Mouse (Mus musculus) hindbrain, embryonic 11.5 days (tissue): Measurements from ENCODE around the gene Pex5. TPM values are rescaled to one million over a fixed set of nuclear protein-coding genes. Genes with fewer than 3 reads are reported as not detected.

Experiments used
- ATAC-seq: fragments of 200-750 bp; cut with Nextera tagmentation; 2 replicates; pipeline ENCODE4 v1.8.0; 2017; ENCODE audit warnings: mild to moderate bottlenecking, moderate TSS enrichment, moderate library complexity; ENCODE audit not compliant: low FRiP score
- DNase-seq: peaks from one replicate; pipeline ENCODE4 v3.0.0-alpha.2; 2015; ENCODE audit warnings: low spot score
- H3K27ac ChIP-seq: fragments of 300-500 bp; sonication (generic); 2 replicates; pipeline ENCODE4 v1.5.1; 2014; ENCODE audit warnings: mild to moderate bottlenecking, low read depth, low read length
- H3K27me3 ChIP-seq: fragments of 300-500 bp; sonication (generic); 2 replicates; pipeline ENCODE4 v1.6.1; 2014; ENCODE audit warnings: mild to moderate bottlenecking, low read length, moderate library complexity, mixed read lengths; ENCODE audit not compliant: control insufficient read depth, insufficient read depth
- H3K36me3 ChIP-seq: fragments of 300-500 bp; sonication (generic); 2 replicates; pipeline ENCODE4 v1.6.1; 2014; ENCODE audit warnings: mild to moderate bottlenecking, low read length, moderate library complexity, mixed read lengths; ENCODE audit not compliant: control insufficient read depth, insufficient read depth
- H3K4me1 ChIP-seq: fragments of 300-500 bp; sonication (generic); replicated peaks from 2 replicates; pipeline ENCODE4 v1.6.1; 2014; ENCODE audit warnings: low read length, mixed read lengths; ENCODE audit not compliant: control insufficient read depth, insufficient read depth
- H3K4me2 ChIP-seq: fragments of 300-500 bp; sonication (generic); replicated peaks from 2 replicates; pipeline ENCODE4 v1.6.1; 2014; ENCODE audit warnings: mild to moderate bottlenecking, low read depth, low read length
- H3K4me3 ChIP-seq: fragments of 300-500 bp; sonication (generic); 2 replicates; pipeline ENCODE4 v1.5.1; 2014; ENCODE audit warnings: low read depth, low read length
- H3K9ac ChIP-seq: fragments of 300-500 bp; sonication (generic); 2 replicates; pipeline ENCODE4 v1.6.1; 2014; ENCODE audit warnings: low read depth, low read length
- H3K9me3 ChIP-seq: fragments of 300-500 bp; sonication (generic); 2 replicates; pipeline ENCODE4 v1.6.1; 2016; ENCODE audit warnings: low read length; ENCODE audit not compliant: control insufficient read depth
- WGBS: fragments of 180-500 bp; shearing (Covaris S2); extraction: QIAGEN DNeasy Blood & Tissue Kit; methylation state at CpG from one replicate; pipeline ENCODE4 v1.1.7; 2014; 5-methylcytosine and 5-hydroxymethylcytosine counted together
- polyA plus RNA-seq: library from polyadenylated mRNA; unstranded; fragments of >200 nt; fragmentation: Nextera tagmentation; extraction: Ambion mirVana; gene quantifications from 2 replicates; pipeline ENCODE4 v1.2.1, GENCODE M21; 2014

Pex5 gene
- polyA plus RNA-seq, 1 experiment from 2014 or later, result 35.1 TPM

- Histone ChIP-seq H3K4me2 (no peak overlapping the region), H3K36me3 (no peaks in the 10 kb centered on the region), H3K27ac (no peak overlapping the region), H3K27me3 (no peaks in the 10 kb centered on the region), H3K9ac (no peak overlapping the region), H3K4me3 (no peak overlapping the region), H3K4me1 (no peaks in the 10 kb centered on the region), H3K9me3 (no peaks in the 10 kb centered on the region; the same call in 1 of the 2 replicates)
- 58% methylated on average over 1 of the region's 1 CpGs for WGBS
- ATAC-seq, result no peak
- DNase-seq, result no peak
Measured at GRCm38 (mm10) chr6:124424068-124424498, 9.2 kb upstream of the Pex5 start.

- Histone ChIP-seq H3K36me3 (no peaks in the 10 kb centered on the region), H3K9ac (no peak overlapping the region), H3K4me1 (no peaks in the 10 kb centered on the region), H3K27ac (no peak overlapping the region), H3K4me2 (no peak overlapping the region), H3K27me3 (no peaks in the 10 kb centered on the region), H3K4me3 (no peak overlapping the region), H3K9me3 (no peaks in the 10 kb centered on the region; the same call in 1 of the 2 replicates)
- 87% methylated on average over 3 of the region's 3 CpGs for WGBS
- ATAC-seq (no peak), DNase-seq (no peak)
Measured at GRCm38 (mm10) chr6:124418686-124419085, 3.8 kb upstream of the Pex5 start.

GRCm38 (mm10) chr6:124415347-124416088 is 651 bp upstream of the Pex5 start:
- 5% methylated on average over 21 of the region's 21 CpGs for WGBS
- no peaks in the 10 kb centered on the region for H3K36me3 ChIP-seq
- no peaks in the 10 kb centered on the region for H3K4me1 ChIP-seq
- H3K4me2 ChIP-seq, result peak overlapping the region; percentile 68
- H3K9ac ChIP-seq, result peak overlapping the region; percentile 58
- DNase-seq (peak; percentile 73), ATAC-seq (peak; percentile 66)
- no peak overlapping the region for H3K27ac ChIP-seq
- no peaks in the 10 kb centered on the region for H3K9me3 ChIP-seq
- H3K4me3 ChIP-seq, result peak overlapping the region; percentile 90
- H3K27me3 ChIP-seq, result no peaks in the 10 kb centered on the region

- Histone ChIP-seq H3K4me1 (no peaks in the 10 kb centered on the region), H3K9me3 (no peaks in the 10 kb centered on the region), H3K27me3 (no peaks in the 10 kb centered on the region), H3K4me3 (peak overlapping the region; percentile 90), H3K27ac (peak overlapping the region; percentile 62), H3K9ac (peak overlapping the region; percentile 83), H3K36me3 (no peaks in the 10 kb centered on the region), H3K4me2 (peak overlapping the region; percentile 68)
- ATAC-seq, result peak; percentile 66
- DNase-seq, result peak; percentile 63
- WGBS, result 3% methylated on average over 33 of the region's 45 CpGs
Measured at GRCm38 (mm10) chr6:124414150-124414926, 529 bp downstream of the Pex5 start.

GRCm38 (mm10) chr6:124413770-124414149 is 1.1 kb downstream of the Pex5 start:
- Histone ChIP-seq H3K4me2 (peak overlapping the region; percentile 68), H3K4me1 (no peaks in the 10 kb centered on the region), H3K9ac (peak overlapping the region; percentile 83), H3K27me3 (no peaks in the 10 kb centered on the region), H3K36me3 (no peaks in the 10 kb centered on the region), H3K27ac (peak overlapping the region; percentile 62; the same call in 1 of the 2 replicates), H3K9me3 (no peaks in the 10 kb centered on the region), H3K4me3 (peak overlapping the region; percentile 90)
- WGBS, result 72% methylated on average over 3 of the region's 3 CpGs
- DNase-seq, result no peak
- ATAC-seq, result no peak

- DNase-seq (no peak), ATAC-seq (no peak)
- H3K27me3 ChIP-seq, result no peaks in the 10 kb centered on the region
- H3K27ac ChIP-seq, result no peak overlapping the region
- H3K4me2 ChIP-seq, result no peak overlapping the region
- H3K4me1 ChIP-seq, result no peaks in the 10 kb centered on the region
- H3K9me3 ChIP-seq, result no peaks in the 10 kb centered on the region
- peaks cover 10% of the 10 kb centered on the region for H3K36me3 ChIP-seq
- H3K4me3 ChIP-seq, result no peak overlapping the region
- 89% methylated on average over 5 of the region's 5 CpGs for WGBS
- no peak overlapping the region for H3K9ac ChIP-seq
Measured at GRCm38 (mm10) chr6:124408355-124408754, 6.5 kb downstream of the Pex5 start.

GRCm38 (mm10) chr6:124407180-124407579 is 7.7 kb downstream of the Pex5 start:
- Histone ChIP-seq H3K27me3 (no peaks in the 10 kb centered on the region), H3K4me2 (no peak overlapping the region), H3K9ac (no peak overlapping the region), H3K9me3 (no peaks in the 10 kb centered on the region), H3K36me3 (peaks cover 12% of the 10 kb centered on the region), H3K4me1 (no peaks in the 10 kb centered on the region), H3K4me3 (no peak overlapping the region), H3K27ac (no peak overlapping the region)
- no peak for ATAC-seq
- DNase-seq, result no peak

- Histone ChIP-seq H3K27ac (no peak overlapping the region), H3K27me3 (no peaks in the 10 kb centered on the region), H3K36me3 (peaks cover 12% of the 10 kb centered on the region), H3K4me2 (no peak overlapping the region), H3K9ac (no peak overlapping the region), H3K9me3 (no peaks in the 10 kb centered on the region), H3K4me1 (no peaks in the 10 kb centered on the region), H3K4me3 (no peak overlapping the region)
- DNase-seq (no peak), ATAC-seq (no peak)
- 94% methylated on average over 10 of the region's 10 CpGs for WGBS
Measured at GRCm38 (mm10) chr6:124406326-124406725, 8.5 kb downstream of the Pex5 start.
